Mouse (Mus musculus) kidney, postnatal 0 days (tissue): ENCODE measurements around the gene Aarsd1. TPM values are rescaled to one million over a fixed set of nuclear protein-coding genes. Genes with fewer than 3 reads are reported as not detected.

Experiments used
- ATAC-seq: fragments of 200-750 bp; cut with Nextera tagmentation; replicated peaks from 2 replicates; pipeline ENCODE4 v1.8.0; 2017; ENCODE audit warnings: low read depth, moderate number of reproducible peaks, moderate TSS enrichment, moderate library complexity; ENCODE audit not compliant: low FRiP score
- DNase-seq: peaks from one replicate; pipeline ENCODE4 v3.0.0-alpha.2; 2016; ENCODE audit warnings: low spot score
- H3K27ac ChIP-seq: fragments of 300-500 bp; sonication (generic); 2 replicates; pipeline ENCODE4 v1.5.1; 2014; ENCODE audit warnings: mild to moderate bottlenecking
- H3K27me3 ChIP-seq: fragments of 300-500 bp; sonication (generic); 2 replicates; pipeline ENCODE4 v1.6.1; 2014; ENCODE audit warnings: low read length, mixed read lengths; ENCODE audit not compliant: insufficient read depth
- H3K36me3 ChIP-seq: fragments of 300-500 bp; sonication (generic); 2 replicates; pipeline ENCODE4 v1.6.1; 2014; ENCODE audit warnings: low read length, mixed read lengths; ENCODE audit not compliant: insufficient read depth
- H3K4me1 ChIP-seq: fragments of 300-500 bp; sonication (generic); replicated peaks from 2 replicates; pipeline ENCODE4 v1.6.1; 2014; ENCODE audit warnings: antibody characterized with exemption, low read length, mixed read lengths; ENCODE audit not compliant: insufficient read depth
- H3K4me2 ChIP-seq: fragments of 300-500 bp; sonication (generic); 2 replicates; pipeline ENCODE4 v1.6.1; 2014; ENCODE audit warnings: mild to moderate bottlenecking, low read length, moderate library complexity, mixed read lengths
- H3K4me3 ChIP-seq: fragments of 300-500 bp; sonication (generic); replicated peaks from 2 replicates; pipeline ENCODE4 v1.5.1; 2014; ENCODE audit warnings: low read depth, low read length
- H3K9ac ChIP-seq: fragments of 300-500 bp; sonication (generic); 2 replicates; pipeline ENCODE4 v1.6.1; 2014; ENCODE audit warnings: low read depth, low read length
- H3K9me3 ChIP-seq: fragments of 300-500 bp; sonication (generic); replicated peaks from 2 replicates; pipeline ENCODE4 v1.6.1; 2016; ENCODE audit warnings: low read length, inconsistent platforms, mixed read lengths
- CTCF ChIP-seq: IDR thresholded peaks from 2 replicates; pipeline ENCODE4 v1.5.1; 2016; ENCODE audit warnings: antibody characterized with exemption, low read depth, mild to moderate bottlenecking, moderate library complexity
- WGBS: fragments of 180-500 bp; shearing (Covaris S2); extraction: QIAGEN DNeasy Blood & Tissue Kit; methylation state at CpG from one replicate; pipeline ENCODE4 v1.1.7; 2014; 5-methylcytosine and 5-hydroxymethylcytosine counted together
- polyA plus RNA-seq: library from polyadenylated mRNA; unstranded; fragments of >200 nt; fragmentation: Nextera tagmentation; extraction: Ambion mirVana; gene quantifications from 2 replicates; pipeline ENCODE4 v1.2.1, GENCODE M21; 2015

Aarsd1 gene
- polyA plus RNA-seq, 1 experiment from 2014 or later, result 58.4 TPM

DNA sequence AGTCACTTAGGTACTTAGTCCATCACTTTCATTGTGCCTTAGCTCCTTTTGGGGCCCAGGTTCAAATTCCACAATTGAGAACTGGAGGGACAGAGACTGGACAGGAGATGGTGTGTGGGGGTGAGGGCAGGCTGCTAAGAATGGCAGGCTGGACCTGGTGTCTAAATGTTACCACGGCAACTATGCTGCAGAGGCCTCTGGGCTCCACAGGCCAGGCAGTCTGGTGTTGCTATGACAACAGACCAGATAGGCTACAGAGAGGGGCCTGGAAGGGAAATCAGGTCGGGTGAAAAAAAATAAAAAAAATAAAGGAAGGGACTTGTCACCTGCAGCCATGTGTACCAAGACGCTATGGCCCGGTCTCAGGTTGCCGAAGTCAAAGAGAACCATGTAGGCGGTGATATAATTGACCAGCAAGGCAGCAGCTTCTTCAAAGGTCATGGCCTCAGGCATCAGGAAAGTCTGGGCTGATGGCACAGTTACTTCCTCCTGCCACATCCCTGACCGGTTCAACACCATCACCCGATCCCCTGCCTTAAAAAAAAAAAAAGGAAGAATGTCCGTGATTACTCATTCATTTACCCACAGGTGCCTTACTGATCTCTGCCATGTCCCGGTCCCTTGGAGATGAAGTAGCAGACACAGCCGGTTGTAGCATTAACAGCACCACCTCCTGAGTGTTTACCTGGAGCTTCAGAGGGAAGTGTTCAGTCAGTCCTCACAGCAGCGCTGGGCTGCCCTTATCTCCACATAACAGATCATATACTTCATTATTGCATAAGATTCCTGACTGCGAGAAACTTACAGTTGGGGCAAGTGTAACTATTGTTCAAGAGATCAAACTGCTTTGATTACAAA lies 45.4 kb upstream of the Aarsd1 start:
- no peak for ATAC-seq
- WGBS, result 27% methylated on average over 13 of the region's 13 CpGs
- Histone ChIP-seq H3K4me2 (no peak overlapping the region), H3K9me3 (no peaks in the 10 kb centered on the region), H3K27ac (no peak overlapping the region), H3K4me1 (peaks cover 24% of the 10 kb centered on the region), H3K27me3 (no peaks in the 10 kb centered on the region), H3K36me3 (peaks cover 18% of the 10 kb centered on the region), H3K9ac (no peak overlapping the region), H3K4me3 (no peak overlapping the region)
- no peak for DNase-seq
- TF ChIP-seq CTCF, result no peak

DNA sequence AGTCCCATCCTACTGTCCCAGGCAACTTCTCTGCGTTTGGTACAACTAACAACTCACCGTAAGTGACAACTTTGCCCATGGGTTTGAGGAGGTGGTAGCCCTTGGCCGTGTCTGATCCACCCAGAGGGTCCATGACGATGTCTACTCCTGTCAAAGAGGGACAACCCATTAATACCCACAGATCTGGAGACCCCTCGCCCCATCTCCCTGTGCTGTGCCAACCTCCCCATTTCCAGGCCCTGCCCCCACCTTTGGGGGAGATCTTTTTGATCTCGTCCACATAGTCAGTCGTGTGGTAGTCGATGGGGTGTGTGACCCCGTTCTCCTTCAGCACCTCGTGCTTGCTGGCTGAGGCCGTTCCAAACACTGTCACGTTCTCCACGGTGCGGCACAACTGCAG lies 44.7 kb upstream of the Aarsd1 start:
- H3K9me3 ChIP-seq, result no peaks in the 10 kb centered on the region
- no peak overlapping the region for H3K27ac ChIP-seq
- H3K27me3 ChIP-seq, result no peaks in the 10 kb centered on the region
- WGBS, result 72% methylated on average over 14 of the region's 14 CpGs
- ATAC-seq (no peak), DNase-seq (no peak)
- H3K4me2 ChIP-seq, result no peak overlapping the region
- H3K4me1 ChIP-seq, result peaks cover 24% of the 10 kb centered on the region
- TF ChIP-seq CTCF, result no peak
- no peak overlapping the region for H3K4me3 ChIP-seq
- H3K9ac ChIP-seq, result no peak overlapping the region
- H3K36me3 ChIP-seq, result peaks cover 23% of the 10 kb centered on the region

DNA sequence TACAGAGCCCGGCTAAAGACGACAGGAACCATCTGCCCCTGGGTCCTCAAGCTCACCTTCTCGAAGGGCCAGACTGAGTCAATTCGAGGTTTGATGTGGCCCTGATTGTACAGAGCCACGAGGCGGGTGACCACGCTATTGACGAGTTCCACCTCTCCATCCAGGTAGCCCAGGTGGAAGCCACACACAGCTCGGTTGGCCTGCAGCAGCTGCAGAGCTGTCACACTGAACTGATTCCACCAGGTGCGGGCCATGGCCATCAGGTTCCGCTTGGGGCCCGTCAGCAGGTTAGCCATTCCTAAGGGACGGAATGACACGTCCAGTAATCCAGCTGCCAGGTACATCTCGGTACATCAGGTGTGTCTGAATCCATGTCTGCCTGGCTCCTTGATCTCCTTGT lies 42.9 kb upstream of the Aarsd1 start:
- Histone ChIP-seq H3K36me3 (peaks cover 25% of the 10 kb centered on the region), H3K4me2 (no peak overlapping the region), H3K27ac (no peak overlapping the region), H3K9me3 (no peaks in the 10 kb centered on the region), H3K4me3 (no peak overlapping the region), H3K9ac (no peak overlapping the region), H3K27me3 (no peaks in the 10 kb centered on the region), H3K4me1 (peaks cover 19% of the 10 kb centered on the region)
- no peak for TF ChIP-seq CTCF
- 83% methylated on average over 15 of the region's 15 CpGs for WGBS
- ATAC-seq (no peak), DNase-seq (no peak)

DNA sequence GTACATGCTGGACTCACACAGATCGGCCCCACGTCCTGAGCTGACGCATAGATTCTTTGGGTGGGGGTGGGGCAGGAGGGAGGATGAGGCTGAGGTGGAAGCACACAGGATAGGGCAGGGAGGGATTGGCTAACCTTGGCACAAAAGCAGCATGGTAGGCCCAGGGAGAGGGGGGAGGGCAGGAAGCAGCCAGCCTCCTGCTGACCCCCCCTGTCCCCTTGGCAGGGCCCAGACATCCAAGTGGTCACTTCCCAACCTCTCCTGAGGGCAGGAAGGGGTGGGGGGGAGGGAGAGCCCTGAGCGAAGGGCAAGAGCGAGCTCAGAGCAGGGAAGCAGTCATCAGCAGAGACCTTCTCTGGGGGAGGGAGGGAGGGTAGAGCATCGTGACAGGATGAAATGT lies 42.3 kb upstream of the Aarsd1 start:
- DNase-seq, result no peak

DNA sequence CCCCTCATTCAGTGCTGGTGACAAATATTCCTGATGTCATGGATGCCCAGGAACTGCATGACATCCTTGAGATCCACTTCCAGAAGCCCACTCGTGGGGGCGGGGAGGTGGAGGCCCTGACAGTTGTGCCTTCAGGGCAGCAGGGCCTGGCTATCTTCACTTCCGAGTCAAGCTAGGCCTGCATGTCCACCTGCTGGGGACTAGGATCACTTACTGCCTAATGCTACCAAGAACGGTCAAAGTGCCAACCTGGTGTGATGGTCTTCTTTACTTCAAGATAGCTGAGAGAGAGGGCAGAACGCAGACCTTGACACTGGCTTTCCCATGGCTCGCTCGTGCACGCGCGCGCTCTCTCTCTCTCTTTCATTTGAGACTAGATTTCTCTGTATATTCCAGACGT lies 40.8 kb upstream of the Aarsd1 start:
- no peaks in the 10 kb centered on the region for H3K9me3 ChIP-seq
- H3K36me3 ChIP-seq, result peaks cover 25% of the 10 kb centered on the region
- no peak overlapping the region for H3K4me2 ChIP-seq
- H3K27me3 ChIP-seq, result no peaks in the 10 kb centered on the region
- no peak overlapping the region for H3K9ac ChIP-seq
- peaks cover 7% of the 10 kb centered on the region; the same call in 1 of the 2 replicates for H3K4me1 ChIP-seq
- H3K27ac ChIP-seq, result no peak overlapping the region
- WGBS, result 87% methylated on average over 12 of the region's 12 CpGs
- DNase-seq, result no peak
- TF ChIP-seq CTCF, result no peak
- ATAC-seq, result no peak
- H3K4me3 ChIP-seq, result no peak overlapping the region

More for the DNA sequence above, 42.3 kb upstream of the Aarsd1 start:
- 23% methylated on average over 4 of the region's 6 CpGs for WGBS
- no peak for TF ChIP-seq CTCF
- peak; percentile 51 for ATAC-seq
- no peaks in the 10 kb centered on the region for H3K27me3 ChIP-seq
- H3K36me3 ChIP-seq, result peaks cover 25% of the 10 kb centered on the region
- no peaks in the 10 kb centered on the region for H3K9me3 ChIP-seq
- H3K4me2 ChIP-seq, result no peak overlapping the region
- H3K4me3 ChIP-seq, result no peak overlapping the region
- H3K9ac ChIP-seq, result 0 out of 2 replicates have a peak overlapping the region, but pooled peaks have one; percentile 35
- H3K27ac ChIP-seq, result no peak overlapping the region
- H3K4me1 ChIP-seq, result peaks cover 19% of the 10 kb centered on the region

DNA sequence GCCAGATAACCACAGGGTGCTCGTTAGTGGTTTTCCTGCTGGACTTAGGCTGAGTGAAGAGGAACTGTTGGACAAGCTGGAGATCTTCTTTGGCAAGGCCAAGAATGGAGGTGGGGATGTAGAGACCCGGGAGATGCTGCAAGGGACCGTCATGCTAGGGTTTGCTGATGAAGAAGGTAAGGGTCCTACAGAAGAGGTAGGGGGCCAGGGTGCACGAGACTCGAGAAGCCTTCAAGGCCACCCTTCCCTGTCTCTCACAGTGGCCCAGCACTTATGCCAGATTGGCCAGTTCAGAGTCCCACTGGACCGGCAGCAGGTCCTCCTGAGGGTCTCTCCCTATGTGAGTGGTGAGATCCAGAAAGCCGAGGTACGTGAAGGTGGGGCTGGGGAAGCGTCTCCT lies 40.2 kb upstream of the Aarsd1 start:
- ATAC-seq, result no peak

More for the DNA sequence above, 40.2 kb upstream of the Aarsd1 start:
- 92% methylated on average over 9 of the region's 9 CpGs for WGBS
- Histone ChIP-seq H3K4me3 (no peak overlapping the region), H3K36me3 (peaks cover 25% of the 10 kb centered on the region), H3K4me1 (peaks cover 5% of the 10 kb centered on the region; the same call in 1 of the 2 replicates), H3K9me3 (no peaks in the 10 kb centered on the region), H3K27me3 (no peaks in the 10 kb centered on the region), H3K9ac (no peak overlapping the region), H3K4me2 (no peak overlapping the region), H3K27ac (no peak overlapping the region)
- DNase-seq, result no peak
- TF ChIP-seq CTCF, result no peak
